Mouse (Mus musculus) erythroblast, adult 5-6 weeks (primary cell): ENCODE measurements around the gene Nbea. TPM values are rescaled to one million over a fixed set of nuclear protein-coding genes. Genes with fewer than 3 reads are reported as not detected.

Experiments
- ATAC-seq: replicated peaks from 2 replicates; pipeline ENCODE4 v1.8.0; 2016; ENCODE audit warnings: moderate number of reproducible peaks, mild to moderate bottlenecking, moderate TSS enrichment, inconsistent platforms; ENCODE audit not compliant: poor library complexity, low FRiP score, severe bottlenecking
- total RNA-seq, 2 experiments: library from RNA; stranded (forward) in 1 of 2; stranded (reverse) in 1 of 2; fragments of 150-400 nt in 1 of 2; fragments of 200-764, 138-1000 nt in 1 of 2; gene quantifications; 2 replicates each; pipeline versions ENCODE4 v1.2.3 to v1.2.4; 2015 to 2017; ENCODE audit warnings: low replicate concordance in 2 of 2

Nbea gene
- total RNA-seq, 2 experiments from 2014 or later = 0.51 TPM; not detected in 1

- ATAC-seq = no peak
These were observed 495.4 kb downstream of the Nbea start for GRCm38 (mm10) chr3:55688098-55688497.

DNA sequence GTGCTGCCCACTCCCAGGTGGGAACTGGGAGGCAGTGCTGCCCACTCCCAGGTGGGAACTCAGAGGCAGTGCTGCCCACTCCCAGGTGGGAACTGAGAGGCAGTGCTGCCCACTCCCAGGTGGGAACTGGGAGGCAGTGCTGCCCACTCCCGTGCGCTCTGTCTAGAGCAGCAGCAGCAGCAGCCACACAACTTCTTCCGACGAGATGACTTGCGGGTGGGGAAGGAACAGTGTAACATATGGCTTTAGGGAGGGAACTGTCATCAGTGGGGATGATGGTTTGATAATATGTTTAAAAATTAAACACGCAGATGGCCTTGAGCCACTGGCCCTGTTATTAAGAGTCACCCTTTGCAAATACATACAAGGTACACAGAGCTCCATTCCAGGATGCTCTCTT is 496.5 kb downstream of the Nbea start:
- ATAC-seq = no peak

DNA sequence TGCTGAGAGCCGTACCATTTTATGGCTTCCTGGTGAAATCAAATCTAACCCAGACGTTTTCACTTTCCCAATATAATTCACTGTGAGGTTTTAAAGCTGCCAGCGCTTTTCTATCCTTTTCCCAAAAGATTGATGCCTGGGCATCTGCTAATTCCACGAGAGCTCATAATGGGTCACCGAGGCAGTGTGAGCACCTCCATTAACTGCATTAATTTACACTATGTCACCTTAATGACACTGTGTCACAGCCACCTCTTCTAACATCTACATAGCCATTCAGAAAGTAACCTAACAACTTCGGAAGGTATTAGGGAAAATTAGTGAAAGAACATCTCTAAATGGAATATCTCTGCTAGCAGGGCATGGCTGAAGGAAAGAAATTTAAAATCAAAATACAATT is 497.9 kb downstream of the Nbea start:
- no peak for ATAC-seq

DNA sequence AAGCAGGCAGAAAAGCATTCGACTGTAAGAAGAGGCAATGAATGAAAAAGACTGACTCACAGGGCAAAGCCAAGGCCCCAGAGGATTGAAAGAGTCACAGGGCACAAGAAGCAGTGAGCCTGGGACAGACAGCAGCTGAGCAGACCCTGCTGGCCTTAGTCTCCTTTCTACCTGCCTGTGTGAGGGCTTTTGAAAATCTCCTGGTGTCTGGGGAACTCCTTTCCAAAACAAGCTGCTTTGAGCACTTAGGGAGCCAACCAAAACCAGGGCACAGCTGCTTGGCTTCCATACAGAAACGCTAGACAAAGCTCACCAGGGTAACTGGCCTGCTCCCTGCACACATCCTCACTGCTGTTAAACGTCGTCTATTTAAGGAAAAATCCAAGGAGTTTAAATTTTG is 498.6 kb downstream of the Nbea start:
- no peak for ATAC-seq

GRCm38 (mm10) chr3:55677691-55678090 is 505.8 kb downstream of the Nbea start:
- no peak for ATAC-seq

DNA sequence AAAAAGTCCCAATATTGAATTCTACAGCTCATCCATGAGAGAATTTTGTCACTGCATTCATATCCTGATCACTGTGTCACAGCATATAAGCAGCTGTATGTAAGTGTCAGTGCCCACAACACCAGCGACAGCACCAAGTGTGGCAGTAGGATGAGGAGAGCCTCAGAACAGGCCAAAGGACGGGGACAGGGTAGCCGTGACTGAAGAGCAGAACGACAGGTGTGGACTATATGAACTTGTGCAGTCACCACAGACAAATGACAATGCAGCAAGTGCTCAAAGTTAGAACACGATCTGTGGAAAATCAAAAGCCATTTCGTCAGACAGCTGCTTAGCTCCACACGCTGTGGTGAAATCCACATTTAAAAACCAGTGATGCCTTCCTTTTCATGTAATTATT is 509.3 kb downstream of the Nbea start:
- no peak for ATAC-seq

GRCm38 (mm10) chr3:55667048-55667447 is 516.5 kb downstream of the Nbea start:
- ATAC-seq = no peak

- ATAC-seq = no peak
These were observed 517.6 kb downstream of the Nbea start for GRCm38 (mm10) chr3:55665928-55666327.

- ATAC-seq = no peak
These were observed 518.8 kb downstream of the Nbea start for GRCm38 (mm10) chr3:55664713-55665112.

GRCm38 (mm10) chr3:55661678-55662445 is 521.6 kb downstream of the Nbea start:
- no peak for ATAC-seq

DNA sequence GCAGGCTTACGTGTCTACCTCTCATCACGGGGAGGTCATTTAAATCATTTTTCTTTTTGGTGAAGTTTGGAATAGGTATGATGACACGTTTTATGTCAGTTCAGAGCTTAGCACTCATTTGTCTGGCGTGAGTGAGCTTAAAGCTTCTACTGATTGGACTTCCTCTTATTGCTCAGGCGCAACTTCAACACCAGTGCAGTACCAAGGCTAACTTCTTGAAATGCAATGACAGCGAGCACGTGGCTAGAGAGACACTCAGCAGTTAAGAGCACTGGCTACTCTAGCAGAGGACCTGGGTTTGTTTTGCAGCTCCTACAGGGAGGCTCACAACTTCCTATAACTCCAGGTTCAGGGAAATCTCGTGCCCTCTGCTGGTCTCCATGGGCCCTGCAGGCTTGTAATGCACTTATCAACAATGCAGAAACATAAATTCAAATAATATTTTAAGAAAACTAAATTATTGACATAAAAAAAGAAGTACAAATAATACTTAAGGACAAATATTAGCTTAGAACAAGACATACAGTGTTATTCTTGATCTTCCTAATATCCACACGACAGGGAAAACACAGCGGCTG is 523.2 kb downstream of the Nbea start:
- no peak for ATAC-seq

GRCm38 (mm10) chr3:55659558-55660215 is 523.8 kb downstream of the Nbea start:
- ATAC-seq = no peak

DNA sequence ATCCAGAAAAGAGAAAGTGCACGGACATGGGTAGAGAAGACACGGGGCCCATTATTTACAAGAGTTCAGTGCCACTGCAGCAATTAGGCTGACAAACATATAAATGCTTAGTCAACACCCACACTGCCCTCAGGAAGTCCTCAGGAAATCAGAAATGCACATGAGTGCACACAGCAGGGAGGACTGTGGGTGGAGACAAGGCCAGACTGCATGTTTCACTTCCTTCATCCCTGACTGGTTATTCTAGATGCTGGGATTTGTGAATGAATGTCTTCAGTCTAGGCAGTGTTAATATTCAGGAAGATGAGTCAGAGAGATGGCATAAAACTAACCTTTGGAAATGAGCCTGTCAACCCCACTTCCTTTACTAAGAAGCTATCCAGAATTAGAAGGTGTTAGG is 531.2 kb downstream of the Nbea start:
- ATAC-seq = no peak

DNA sequence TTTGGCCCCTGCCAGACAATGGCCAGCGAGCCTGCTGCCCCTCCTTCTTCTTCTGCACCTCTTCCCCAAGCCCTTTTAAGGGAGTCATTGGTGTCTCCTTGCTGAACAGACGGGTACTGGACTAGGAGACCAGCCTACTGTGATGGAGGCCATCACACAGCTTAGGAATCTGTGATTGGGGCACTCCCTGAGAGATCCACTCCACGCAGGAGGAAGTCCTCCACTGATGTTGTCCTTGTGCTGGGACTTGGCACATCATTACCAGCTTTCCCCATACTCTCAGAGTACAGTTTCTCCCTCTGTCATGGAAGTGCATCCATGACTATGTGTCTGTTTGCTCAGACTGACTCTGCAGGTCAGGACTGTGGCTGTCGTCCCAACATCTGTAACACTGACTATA is 531.6 kb downstream of the Nbea start:
- no peak for ATAC-seq

DNA sequence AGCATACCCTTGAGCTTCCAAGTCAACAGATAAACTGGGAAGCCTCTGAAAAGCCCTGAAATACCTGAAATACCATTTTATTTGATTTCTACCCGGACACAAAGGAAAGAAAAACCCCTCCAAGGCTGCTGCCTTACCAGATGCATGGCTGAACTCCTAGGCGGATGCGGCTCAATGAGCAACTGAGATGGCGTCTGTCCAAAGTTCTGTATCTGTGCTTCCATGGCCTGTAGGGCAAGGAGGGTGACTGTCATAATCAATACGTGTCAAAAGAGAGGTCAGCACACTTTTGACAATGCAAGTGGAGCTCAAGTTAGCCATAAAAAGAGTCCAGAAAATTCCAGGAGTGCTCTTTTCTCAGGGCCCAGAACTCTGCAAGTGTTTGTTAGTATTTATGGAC is 534.0 kb downstream of the Nbea start:
- no peak for ATAC-seq

- ATAC-seq = no peak
These were observed 535.2 kb downstream of the Nbea start for GRCm38 (mm10) chr3:55648299-55648698.

- no peak for ATAC-seq
These were observed 536.3 kb downstream of the Nbea start for GRCm38 (mm10) chr3:55647176-55647575.

DNA sequence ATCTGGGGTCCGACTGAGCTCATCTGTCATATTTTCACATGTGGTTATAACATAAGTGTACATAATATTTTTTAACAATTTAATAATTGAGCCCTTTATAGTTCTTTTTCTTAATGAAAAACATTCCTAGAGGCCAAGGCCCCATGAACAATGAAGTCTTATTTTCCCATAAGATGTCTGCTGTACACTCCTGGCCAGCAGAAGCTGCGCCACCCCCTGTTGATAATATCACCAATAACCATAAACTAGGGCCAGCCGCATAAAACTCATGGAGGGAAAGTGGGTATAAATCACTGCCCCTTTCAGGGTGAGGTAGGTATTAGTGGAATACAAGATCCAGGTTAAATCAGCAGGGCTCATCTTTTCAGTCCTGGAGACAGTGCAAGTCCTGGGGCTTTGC is 537.1 kb downstream of the Nbea start:
- no peak for ATAC-seq

DNA sequence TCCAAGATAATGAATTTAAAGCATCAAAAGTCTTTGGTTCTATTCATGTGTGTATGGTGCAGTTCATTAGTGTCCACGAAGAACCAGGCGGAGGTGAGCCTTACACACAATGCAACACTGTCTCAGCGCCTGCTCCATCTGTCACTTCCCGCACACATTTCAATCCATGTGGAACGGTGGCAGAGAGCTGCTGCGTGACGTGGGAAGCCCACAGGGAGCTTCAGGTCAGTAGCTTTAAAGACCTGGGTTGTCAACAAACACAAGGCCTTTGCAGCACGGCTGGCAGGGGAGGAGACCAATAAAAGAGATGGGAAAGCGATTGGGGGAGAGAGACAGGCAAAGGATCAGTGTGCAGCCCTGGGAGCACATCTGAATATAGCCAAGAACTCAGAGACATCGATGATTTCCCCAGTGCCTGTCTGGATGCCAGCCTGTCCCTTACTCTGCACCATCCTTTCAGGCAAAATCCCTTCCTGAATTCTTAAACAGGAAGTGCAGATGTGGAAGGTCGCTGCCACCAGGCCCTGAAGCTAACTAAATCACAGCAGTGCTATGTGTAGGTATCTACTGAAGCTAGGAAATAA is 539.4 kb downstream of the Nbea start:
- no peak for ATAC-seq

DNA sequence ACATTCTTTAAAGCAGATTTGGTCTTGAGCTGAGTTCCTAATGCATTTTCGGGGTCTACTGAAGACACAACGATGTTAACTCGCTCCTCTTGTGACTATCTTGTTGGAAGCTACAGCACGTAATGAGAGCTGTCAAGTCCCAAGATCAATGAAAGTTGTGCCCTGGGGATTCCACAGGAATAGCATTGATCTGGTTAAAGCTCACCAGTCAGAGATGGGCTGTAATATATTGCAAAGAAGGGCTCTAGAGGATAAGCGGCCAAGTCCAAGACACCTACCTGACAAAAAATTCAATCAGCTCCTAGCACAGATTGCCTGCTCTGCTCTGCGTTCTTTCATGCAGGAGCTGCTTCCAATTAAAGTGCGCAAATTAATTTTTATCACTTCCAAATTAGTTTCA is 545.8 kb downstream of the Nbea start:
- ATAC-seq = no peak
